Mouse (Mus musculus): ENCODE measurements around the gene Paxx.

DNA sequence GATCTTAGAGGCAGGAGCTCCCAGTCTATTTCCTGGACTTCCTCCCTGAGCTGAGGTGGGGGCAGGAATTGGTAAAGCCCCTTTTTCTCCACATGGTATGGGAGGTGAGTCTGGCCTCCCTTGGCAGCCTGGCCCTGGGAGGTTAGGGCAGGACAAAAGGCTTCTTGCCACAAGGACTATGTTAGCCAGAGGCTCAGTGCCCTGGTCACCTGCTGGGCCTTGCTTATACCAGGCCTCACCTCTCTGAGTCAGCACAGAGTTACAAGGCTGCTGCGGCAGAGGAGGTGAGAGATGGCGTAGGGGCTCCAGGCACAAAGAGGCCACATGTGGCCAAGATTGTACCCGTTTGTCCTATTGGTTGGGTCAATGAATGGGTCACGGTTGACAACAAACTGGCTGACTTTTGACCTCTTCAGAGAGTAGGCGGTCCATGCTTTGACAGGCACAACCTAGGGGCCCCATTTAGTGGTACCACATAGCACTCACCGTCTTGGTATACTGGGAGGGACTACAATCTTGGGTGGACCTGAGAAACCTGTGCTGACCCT, 29.5 kb downstream of the Paxx start:
- TF ChIP-seq CTCF (IDR thresholded peaks at IDR 0.05; ENCODE audit: borderline replicate concordance, insufficient read depth, low read depth, low read length) (no peak), POLR2A (IDR thresholded peaks at IDR 0.05; ENCODE audit: borderline replicate concordance, insufficient read depth, low read length) (no peak)

All from cerebellum, adult 2 months (tissue).